Mouse (Mus musculus): Measurements from ENCODE around the gene Srpk2. TPM values are rescaled to one million over a fixed set of nuclear protein-coding genes. Genes with fewer than 3 reads are reported as not detected.

Srpk2 gene
- polyA plus RNA-seq, 1 experiment = 22.8 TPM

DNA sequence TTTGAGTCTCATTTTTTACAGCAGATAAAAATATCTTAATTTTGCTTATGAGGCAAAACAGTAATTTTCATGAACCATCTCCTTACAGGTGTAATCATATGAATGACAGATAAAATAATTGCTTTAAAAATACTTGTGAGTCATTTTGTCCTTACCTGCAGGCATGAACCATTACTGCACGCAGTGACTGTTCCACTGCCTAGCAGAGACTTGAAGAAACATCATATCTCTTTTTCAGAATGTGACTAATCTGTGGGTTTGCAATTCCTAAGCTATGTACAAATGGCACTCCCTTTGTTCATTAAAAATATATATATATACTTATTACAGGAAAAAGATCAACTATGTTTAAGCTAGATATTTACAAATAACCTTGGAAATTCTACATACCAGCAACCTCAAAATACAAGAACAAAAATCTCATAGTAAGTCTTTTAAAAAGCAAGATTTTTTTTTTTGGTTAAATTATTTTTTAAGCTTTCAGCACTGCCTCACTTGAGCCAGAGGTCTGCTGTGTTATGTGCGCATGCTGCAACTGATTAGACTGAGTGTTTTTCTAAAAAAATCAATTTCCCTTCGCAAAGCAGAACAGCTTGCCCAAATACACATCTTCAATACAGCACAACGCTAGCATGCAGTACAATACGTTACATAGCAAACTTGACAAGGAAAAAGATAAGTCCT, 68.7 kb downstream of the Srpk2 start:
- Histone ChIP-seq H3K27ac (ENCODE audit: control insufficient read depth, insufficient read depth, low read depth, low read length, poor library complexity) (peak overlapping the region; percentile 25; the same call in 1 of the 2 replicates), H3K4me3 (replicated peaks; ENCODE audit: control insufficient read depth, low read depth, low read length) (peak overlapping the region; percentile 72), H3K4me1 (ENCODE audit: control insufficient read depth, insufficient read depth, low read length) (peaks cover 2% of the 10 kb centered on the region; the same call in 1 of the 2 replicates)
- WGBS = 3% methylated on average over 5 of the region's 5 CpGs
- TF ChIP-seq CTCF (IDR thresholded peaks at IDR 0.05; ENCODE audit: control insufficient read depth, insufficient read depth, low read length) (no peak), POLR2A (IDR thresholded peaks at IDR 0.05; ENCODE audit: borderline replicate concordance, control insufficient read depth, low read depth, low read length) (no peak)

- TF ChIP-seq CTCF (IDR thresholded peaks at IDR 0.05; ENCODE audit: control insufficient read depth, insufficient read depth, low read length) (no peak), POLR2A (IDR thresholded peaks at IDR 0.05; ENCODE audit: borderline replicate concordance, control insufficient read depth, low read depth, low read length) (no peak)
- 62% methylated on average over 3 of the region's 3 CpGs for WGBS
- Histone ChIP-seq H3K4me1 (ENCODE audit: control insufficient read depth, insufficient read depth, low read length) (peaks cover 2% of the 10 kb centered on the region; the same call in 1 of the 2 replicates), H3K27ac (ENCODE audit: control insufficient read depth, insufficient read depth, low read depth, low read length, poor library complexity) (no peak overlapping the region), H3K4me3 (replicated peaks; ENCODE audit: control insufficient read depth, low read depth, low read length) (no peak overlapping the region)
Measured at GRCm38 (mm10) chr5:23612856-23613255, 71.6 kb downstream of the Srpk2 start.

- no peak overlapping the region for H3K4me3 ChIP-seq (replicated peaks; ENCODE audit: control insufficient read depth, low read depth, low read length)
- peaks cover 1% of the 10 kb centered on the region; the same call in 1 of the 2 replicates for H3K4me1 ChIP-seq (ENCODE audit: control insufficient read depth, insufficient read depth, low read length)
- TF ChIP-seq CTCF (IDR thresholded peaks at IDR 0.05; ENCODE audit: control insufficient read depth, insufficient read depth, low read length) = no peak
- TF ChIP-seq POLR2A (IDR thresholded peaks at IDR 0.05; ENCODE audit: borderline replicate concordance, control insufficient read depth, low read depth, low read length) = no peak
- no peak overlapping the region for H3K27ac ChIP-seq (ENCODE audit: control insufficient read depth, insufficient read depth, low read depth, low read length, poor library complexity)
- 31% methylated on average over 7 of the region's 7 CpGs for WGBS
Measured at GRCm38 (mm10) chr5:23604036-23604705, 80.2 kb downstream of the Srpk2 start.

- Histone ChIP-seq H3K27ac (ENCODE audit: control insufficient read depth, insufficient read depth, low read depth, low read length, poor library complexity) (no peak overlapping the region), H3K4me3 (replicated peaks; ENCODE audit: control insufficient read depth, low read depth, low read length) (no peak overlapping the region), H3K4me1 (ENCODE audit: control insufficient read depth, insufficient read depth, low read length) (peaks cover 4% of the 10 kb centered on the region; the same call in 1 of the 2 replicates)
- 73% methylated on average over 5 of the region's 5 CpGs for WGBS
- TF ChIP-seq POLR2A (IDR thresholded peaks at IDR 0.05; ENCODE audit: borderline replicate concordance, control insufficient read depth, low read depth, low read length) (no peak), CTCF (IDR thresholded peaks at IDR 0.05; ENCODE audit: control insufficient read depth, insufficient read depth, low read length) (no peak)
Measured at GRCm38 (mm10) chr5:23599750-23600537, 84.5 kb downstream of the Srpk2 start.

DNA sequence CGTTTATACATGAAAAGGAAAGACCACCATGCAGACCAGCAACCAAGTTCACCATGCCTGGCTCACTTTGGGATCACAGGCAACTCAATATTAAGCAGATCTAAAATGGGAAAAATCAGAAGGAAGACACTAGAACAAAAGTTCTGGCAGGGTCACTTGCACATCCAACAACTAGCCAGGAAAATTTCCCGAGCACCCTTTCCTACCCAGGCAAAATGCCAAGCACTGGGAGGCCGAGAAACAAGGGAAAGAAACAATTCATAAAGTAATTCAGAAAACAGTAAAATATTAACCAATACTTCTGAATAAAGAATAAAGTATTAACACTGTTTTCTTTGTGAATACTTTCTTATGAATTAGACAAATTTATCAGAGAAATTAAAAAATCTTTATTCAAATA, 85.2 kb downstream of the Srpk2 start:
- TF ChIP-seq POLR2A (IDR thresholded peaks at IDR 0.05; ENCODE audit: borderline replicate concordance, control insufficient read depth, low read depth, low read length) (no peak), CTCF (IDR thresholded peaks at IDR 0.05; ENCODE audit: control insufficient read depth, insufficient read depth, low read length) (no peak)
- H3K4me1 ChIP-seq (ENCODE audit: control insufficient read depth, insufficient read depth, low read length) = peaks cover 4% of the 10 kb centered on the region; the same call in 1 of the 2 replicates
- WGBS = 70% methylated on average over 3 of the region's 3 CpGs
- H3K4me3 ChIP-seq (replicated peaks; ENCODE audit: control insufficient read depth, low read depth, low read length) = no peak overlapping the region
- H3K27ac ChIP-seq (ENCODE audit: control insufficient read depth, insufficient read depth, low read depth, low read length, poor library complexity) = no peak overlapping the region

DNA sequence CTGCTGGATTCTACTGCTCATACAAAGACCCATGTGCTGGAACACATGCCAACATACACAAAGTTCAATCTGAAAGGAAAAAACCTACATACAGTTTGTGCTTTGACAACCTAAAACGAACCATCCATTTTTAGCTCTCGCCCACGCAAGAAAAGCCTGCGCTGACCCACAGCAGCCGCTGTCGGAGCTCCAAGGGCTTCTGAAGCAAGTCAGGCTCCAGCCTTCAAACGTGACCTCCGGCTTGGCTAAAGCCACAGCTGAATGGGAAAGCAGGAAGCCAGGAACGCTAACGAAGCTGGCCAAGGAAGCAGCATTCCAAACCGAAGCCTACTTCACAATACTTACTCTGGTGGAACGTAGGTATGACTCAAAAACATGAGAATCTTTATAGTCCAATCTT, 85.9 kb downstream of the Srpk2 start:
- 80% methylated on average over 12 of the region's 12 CpGs for WGBS
- Histone ChIP-seq H3K27ac (ENCODE audit: control insufficient read depth, insufficient read depth, low read depth, low read length, poor library complexity) (peak overlapping the region; percentile 27), H3K4me1 (ENCODE audit: control insufficient read depth, insufficient read depth, low read length) (peaks cover 4% of the 10 kb centered on the region; the same call in 1 of the 2 replicates), H3K4me3 (replicated peaks; ENCODE audit: control insufficient read depth, low read depth, low read length) (no peak overlapping the region)
- TF ChIP-seq POLR2A (IDR thresholded peaks at IDR 0.05; ENCODE audit: borderline replicate concordance, control insufficient read depth, low read depth, low read length) = no peak

DNA sequence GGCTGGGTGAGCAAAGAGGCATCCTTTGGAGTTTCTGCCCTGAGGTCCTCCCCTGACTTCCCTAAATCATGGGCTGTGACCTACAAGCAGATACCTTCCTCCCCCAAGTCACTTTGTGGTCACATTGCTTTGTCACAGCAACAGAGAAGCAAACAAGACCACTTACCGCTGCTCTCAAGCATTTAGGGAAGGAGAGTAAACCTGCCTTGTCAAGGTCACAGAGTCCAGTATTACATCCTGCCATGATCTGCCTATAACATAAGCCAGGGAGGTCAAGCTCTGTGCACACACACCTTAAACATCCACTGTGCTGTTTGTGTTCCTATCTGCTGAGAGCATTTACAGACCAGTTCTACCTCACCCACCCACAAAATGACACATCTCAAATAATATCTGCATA, 86.4 kb downstream of the Srpk2 start:
- peaks cover 3% of the 10 kb centered on the region; the same call in 1 of the 2 replicates for H3K4me1 ChIP-seq (ENCODE audit: control insufficient read depth, insufficient read depth, low read length)
- H3K4me3 ChIP-seq (replicated peaks; ENCODE audit: control insufficient read depth, low read depth, low read length) = no peak overlapping the region
- WGBS = 9% methylated on average over 1 of the region's 1 CpGs
- TF ChIP-seq CTCF (IDR thresholded peaks at IDR 0.05; ENCODE audit: control insufficient read depth, insufficient read depth, low read length) (no peak), POLR2A (IDR thresholded peaks at IDR 0.05; ENCODE audit: borderline replicate concordance, control insufficient read depth, low read depth, low read length) (no peak)
- peak overlapping the region; percentile 27; the same call in 1 of the 2 replicates for H3K27ac ChIP-seq (ENCODE audit: control insufficient read depth, insufficient read depth, low read depth, low read length, poor library complexity)
